Mouse (Mus musculus) spleen, adult 2 months (tissue): ENCODE data around the gene Hoxd4. TPM values are rescaled to one million over a fixed set of nuclear protein-coding genes. Genes with fewer than 3 reads are reported as not detected.

Source experiments
- DNase-seq, 2 experiments: peaks; one replicate each; pipeline versions ENCODE4 v3.0.0 to v3.0.0-alpha.2; 2012 to 2021; ENCODE audit warnings: low spot score in 2 of 2, low read depth in 1 of 2
- H3K27ac ChIP-seq: fragments of 200-500 bp; 2 replicates; pipeline ENCODE4 v1.5.1; 2012; ENCODE audit warnings: low read length, inconsistent platforms; ENCODE audit not compliant: insufficient read depth
- H3K27me3 ChIP-seq: fragments of 200-500 bp; 2 replicates; pipeline ENCODE4 v1.6.1; 2012; ENCODE audit warnings: mild to moderate bottlenecking, moderate library complexity, low read length, inconsistent platforms; ENCODE audit not compliant: control insufficient read depth, insufficient read depth
- H3K36me3 ChIP-seq: fragments of 200-500 bp; 2 replicates; pipeline ENCODE4 v1.6.1; 2012; ENCODE audit warnings: mild to moderate bottlenecking, low read length, inconsistent platforms; ENCODE audit not compliant: control insufficient read depth, insufficient read depth
- H3K4me1 ChIP-seq: fragments of 200-500 bp; 2 replicates; pipeline ENCODE4 v1.6.1; 2011; ENCODE audit warnings: inconsistent platforms; ENCODE audit not compliant: control insufficient read depth, insufficient read depth, insufficient read length
- H3K4me3 ChIP-seq: fragments of 200-500 bp; 2 replicates; pipeline ENCODE4 v1.5.1; 2011; ENCODE audit warnings: mild to moderate bottlenecking, inconsistent platforms; ENCODE audit not compliant: insufficient read depth, insufficient read length; ENCODE audit errors: extremely low read depth
- CTCF ChIP-seq: fragments of 200-500 bp; IDR thresholded peaks from 2 replicates; pipeline ENCODE4 v1.5.1; 2011; ENCODE audit warnings: mild to moderate bottlenecking, inconsistent platforms; ENCODE audit not compliant: insufficient read depth, insufficient read length, insufficient replicate concordance; ENCODE audit errors: extremely low read depth
- POLR2A ChIP-seq: fragments of 200-500 bp; IDR thresholded peaks from 2 replicates; pipeline ENCODE4 v1.6.1; 2011; ENCODE audit warnings: low read depth, low read length, inconsistent platforms
- WGBS: fragments of 180-500 bp; shearing (Covaris S2); methylation state at CpG from one replicate; pipeline ENCODE4 v1.1.7; 2018; 5-methylcytosine and 5-hydroxymethylcytosine counted together
- polyA plus RNA-seq: library from polyadenylated mRNA; depleted of rRNA; stranded (reverse); fragments of >200 nt; gene quantifications from 2 replicates; pipeline ENCODE4 v1.2.3, GENCODE M21; 2012

The Hoxd4 gene
- polyA plus RNA-seq, 1 experiment = 0.29 TPM

- no peak overlapping the region for H3K4me3 ChIP-seq
- no peak for DNase-seq
- H3K27me3 ChIP-seq = peaks cover 34% of the 10 kb centered on the region
Measured at GRCm38 (mm10) chr2:74732513-74733316, 21.0 kb downstream of the Hoxd4 start.

GRCm38 (mm10) chr2:74733317-74733661, 21.6 kb downstream of the Hoxd4 start:
- Histone ChIP-seq H3K27ac (no peak overlapping the region), H3K27me3 (peaks cover 32% of the 10 kb centered on the region), H3K4me1 (no peaks in the 10 kb centered on the region), H3K4me3 (no peak overlapping the region), H3K36me3 (no peaks in the 10 kb centered on the region)
- no peak for DNase-seq
- TF ChIP-seq CTCF (no peak), POLR2A (no peak)
- WGBS = 3% methylated on average over 16 of the region's 16 CpGs

More at GRCm38 (mm10) chr2:74732513-74733316, 21.0 kb downstream of the Hoxd4 start:
- Histone ChIP-seq H3K27ac (no peak overlapping the region), H3K36me3 (no peaks in the 10 kb centered on the region), H3K4me1 (no peaks in the 10 kb centered on the region)
- TF ChIP-seq POLR2A (no peak), CTCF (no peak)
- WGBS = 7% methylated on average over 52 of the region's 52 CpGs

- whole genome bisulfite sequencing = 12% methylated on average over 6 of the region's 6 CpGs
Measured at GRCm38 (mm10) chr2:74733765-74734164, 22.0 kb downstream of the Hoxd4 start.

GRCm38 (mm10) chr2:74734451-74734850, 22.7 kb downstream of the Hoxd4 start:
- H3K27me3 ChIP-seq = peaks cover 32% of the 10 kb centered on the region
- H3K27ac ChIP-seq = no peak overlapping the region
- no peaks in the 10 kb centered on the region for H3K36me3 ChIP-seq
- DNase-seq = no peak
- H3K4me1 ChIP-seq = no peaks in the 10 kb centered on the region
- WGBS = 10% methylated on average over 13 of the region's 13 CpGs
- H3K4me3 ChIP-seq = no peak overlapping the region
- TF ChIP-seq CTCF = no peak
- no peak for TF ChIP-seq POLR2A

More at GRCm38 (mm10) chr2:74733765-74734164, 22.0 kb downstream of the Hoxd4 start:
- Histone ChIP-seq H3K4me3 (no peak overlapping the region), H3K36me3 (no peaks in the 10 kb centered on the region), H3K27ac (no peak overlapping the region), H3K4me1 (no peaks in the 10 kb centered on the region), H3K27me3 (peaks cover 29% of the 10 kb centered on the region)
- no peak for DNase-seq
- TF ChIP-seq POLR2A = no peak
- no peak for TF ChIP-seq CTCF

- no peak for DNase-seq
- 21% methylated on average over 27 of the region's 27 CpGs for WGBS
- Histone ChIP-seq H3K4me1 (no peaks in the 10 kb centered on the region), H3K36me3 (no peaks in the 10 kb centered on the region), H3K27me3 (peaks cover 35% of the 10 kb centered on the region), H3K27ac (no peak overlapping the region), H3K4me3 (no peak overlapping the region)
- TF ChIP-seq CTCF = no peak
- TF ChIP-seq POLR2A = no peak
Measured at GRCm38 (mm10) chr2:74734996-74735811, 23.5 kb downstream of the Hoxd4 start.

GRCm38 (mm10) chr2:74735851-74736687, 24.3 kb downstream of the Hoxd4 start:
- no peak overlapping the region for H3K4me3 ChIP-seq
- DNase-seq = no peak
- H3K4me1 ChIP-seq = no peaks in the 10 kb centered on the region
- WGBS = 7% methylated on average over 42 of the region's 42 CpGs
- TF ChIP-seq POLR2A = no peak
- TF ChIP-seq CTCF = no peak
- no peak overlapping the region for H3K27ac ChIP-seq
- H3K27me3 ChIP-seq = peaks cover 38% of the 10 kb centered on the region
- H3K36me3 ChIP-seq = no peaks in the 10 kb centered on the region
